Mouse (Mus musculus) c-Kit-positive CD71-positive TER-119-negative erythroid progenitor cells, embryonic 14.5 days (primary cell): ENCODE measurements around the gene Arhgap19.
"Not testable (repeated sequence)": the region's sequence is repeated elsewhere in the genome, so short reads cannot be mapped to it uniquely, and the experiment has no call there.

Experiments used
- DNase-seq: peaks from one replicate; pipeline ENCODE4 v3.0.0-alpha.2; 2013; ENCODE audit warnings: low read depth

The Arhgap19 gene

GRCm38 (mm10) chr19:41801742-41802369, at the start of gene Arhgap19:
Arhgap19 (minus strand) TSS chr19:41802047.
- DNase-seq, result peak; percentile 91

GRCm38 (mm10) chr19:41850719-41851543, 49.1 kb upstream of the Arhgap19 start:
- DNase-seq, result no peak

GRCm38 (mm10) chr19:41850021-41850718, 48.3 kb upstream of the Arhgap19 start:
- no peak for DNase-seq

GRCm38 (mm10) chr19:41847992-41848851, 46.4 kb upstream of the Arhgap19 start, which contains the start of gene Frat2:
Frat2 (minus strand) TSS chr19:41848132.
- peak; percentile 80 for DNase-seq

- DNase-seq, result not testable (repeated sequence)
Observed at GRCm38 (mm10) chr19:41847614-41847991, 45.8 kb upstream of the Arhgap19 start.

GRCm38 (mm10) chr19:41847091-41847581, 45.3 kb upstream of the Arhgap19 start:
- no peak for DNase-seq

GRCm38 (mm10) chr19:41846366-41847090, 44.7 kb upstream of the Arhgap19 start:
- DNase-seq, result no peak

GRCm38 (mm10) chr19:41844345-41844744, 42.5 kb upstream of the Arhgap19 start:
- no peak for DNase-seq

- DNase-seq, result no peak
Observed at GRCm38 (mm10) chr19:41842706-41843105, 40.9 kb upstream of the Arhgap19 start.

GRCm38 (mm10) chr19:41842196-41842595, 40.3 kb upstream of the Arhgap19 start:
- DNase-seq, result no peak

GRCm38 (mm10) chr19:41841105-41841750, 39.4 kb upstream of the Arhgap19 start:
- DNase-seq, result no peak

- no peak for DNase-seq
Observed at GRCm38 (mm10) chr19:41839685-41840084, 37.8 kb upstream of the Arhgap19 start.

GRCm38 (mm10) chr19:41838808-41839207, 37.0 kb upstream of the Arhgap19 start:
- DNase-seq, result no peak

GRCm38 (mm10) chr19:41837917-41838261, 36.0 kb upstream of the Arhgap19 start:
- DNase-seq, result peak; percentile 81

GRCm38 (mm10) chr19:41837194-41837916, 35.5 kb upstream of the Arhgap19 start:
- DNase-seq, result peak; percentile 79

- DNase-seq, result no peak
Observed at GRCm38 (mm10) chr19:41836719-41837118, 34.9 kb upstream of the Arhgap19 start.

- DNase-seq, result peak; percentile 89
Observed at GRCm38 (mm10) chr19:41835816-41836215, 34.0 kb upstream of the Arhgap19 start.

GRCm38 (mm10) chr19:41835407-41835806, 33.6 kb upstream of the Arhgap19 start:
- DNase-seq, result no peak

- no peak for DNase-seq
Observed at GRCm38 (mm10) chr19:41832501-41833201, 30.8 kb upstream of the Arhgap19 start.
